Mouse (Mus musculus) adrenal gland, postnatal 10 days (tissue): ENCODE measurements at regions not wholly inside any gene's neighbourhood (a gene's known extent, or its start where the extent isn't known, plus 50 kb on each side); places are given as distances from the start of the nearest gene placed in this dataset.
"Not testable (repeated sequence)": the region's sequence is repeated elsewhere in the genome, so short reads cannot be mapped to it uniquely, and the experiment has no call there.

ENCODE experiments used
- DNase-seq: peaks from one replicate; pipeline ENCODE4 v3.0.0; 2021; ENCODE audit warnings: mixed read lengths

- DNase-seq = no peak
Measured at GRCm38 (mm10) chr10:33715701-33716250, 70.7 kb downstream of the Sult3a2 start.

GRCm38 (mm10) chr10:33708656-33709055, 77.8 kb downstream of the Sult3a2 start:
- DNase-seq = not testable (repeated sequence)

DNA sequence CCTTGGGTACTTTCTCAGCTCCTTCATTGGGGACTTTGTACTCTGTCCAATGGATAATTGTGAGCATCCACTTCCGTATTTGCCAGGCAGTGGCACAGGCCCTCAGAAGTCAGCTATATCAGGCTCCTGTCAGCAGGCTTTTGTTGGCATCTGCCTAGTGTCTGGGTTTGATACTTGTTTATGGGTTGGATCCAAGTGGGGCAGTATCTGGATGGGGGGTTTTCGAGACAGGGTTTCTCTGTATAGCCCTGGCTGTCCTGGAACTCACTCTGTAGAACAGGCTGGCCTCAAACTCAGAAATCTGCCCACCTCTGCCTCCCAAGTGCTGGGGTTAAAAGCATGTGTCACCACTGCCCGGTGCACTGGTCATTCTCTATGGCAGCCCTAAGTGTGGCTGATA, 79.7 kb upstream of the Clvs2 start:
- not testable (repeated sequence) for DNase-seq

DNA sequence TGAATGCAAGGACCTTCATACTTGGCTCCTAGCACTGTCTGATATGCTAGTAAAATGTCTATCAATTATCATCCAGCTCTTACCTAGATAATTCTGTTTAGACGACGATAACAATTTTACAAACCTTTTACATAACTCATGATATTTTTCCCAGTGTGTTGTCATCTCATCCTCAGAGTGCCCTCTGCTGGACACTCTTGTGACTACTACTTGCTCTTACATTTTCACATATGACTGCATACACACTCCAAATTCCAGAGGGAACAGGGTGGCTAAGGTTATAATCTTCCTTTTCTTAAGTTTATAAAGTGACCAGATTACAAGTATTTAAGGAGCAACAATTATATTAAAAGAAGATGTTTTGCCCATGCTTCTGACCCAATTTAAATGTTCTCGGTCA, 78.9 kb upstream of the Clvs2 start:
- DNase-seq = peak; percentile 55
